Mouse (Mus musculus) hindbrain, embryonic 10.5 days (tissue): ENCODE measurements around the gene Gm11756. TPM values are rescaled to one million over a fixed set of nuclear protein-coding genes. Genes with fewer than 3 reads are reported as not detected.
"Not testable (repeated sequence)": the region's sequence is repeated elsewhere in the genome, so short reads cannot be mapped to it uniquely, and the experiment has no call there.

Experiments used
- DNase-seq: peaks from one replicate; pipeline ENCODE4 v3.0.0-alpha.2; 2017; ENCODE audit warnings: low spot score
- H3K27ac ChIP-seq: fragments of 300-500 bp; sonication (generic); 2 replicates; pipeline ENCODE4 v1.5.1; 2016; ENCODE audit warnings: mild to moderate bottlenecking, moderate library complexity
- H3K27me3 ChIP-seq: fragments of 300-500 bp; sonication (generic); 2 replicates; pipeline ENCODE4 v1.6.1; 2016; ENCODE audit warnings: mild to moderate bottlenecking; ENCODE audit not compliant: poor library complexity, insufficient read depth, severe bottlenecking
- H3K36me3 ChIP-seq: fragments of 300-500 bp; sonication (generic); 2 replicates; pipeline ENCODE4 v1.6.1; 2016; ENCODE audit warnings: mild to moderate bottlenecking, moderate library complexity
- H3K4me1 ChIP-seq: fragments of 300-500 bp; sonication (generic); replicated peaks from 2 replicates; pipeline ENCODE4 v1.6.1; 2016; ENCODE audit warnings: mild to moderate bottlenecking
- H3K4me3 ChIP-seq: fragments of 300-500 bp; sonication (generic); 2 replicates; pipeline ENCODE4 v1.5.1; 2016; ENCODE audit warnings: mild to moderate bottlenecking, moderate library complexity
- H3K9me3 ChIP-seq: fragments of 300-500 bp; sonication (generic); 2 replicates; pipeline ENCODE4 v1.6.1; 2016; ENCODE audit warnings: mild to moderate bottlenecking, moderate library complexity
- WGBS: fragments of 180-500 bp; shearing (Covaris S2); methylation state at CpG from one replicate; pipeline ENCODE4 v1.1.7; 2016; 5-methylcytosine and 5-hydroxymethylcytosine counted together
- polyA plus RNA-seq: library from polyadenylated mRNA; unstranded; fragments of >200 nt; fragmentation: Nextera tagmentation; extraction: Ambion mirVana; gene quantifications from 2 replicates; pipeline ENCODE4 v1.2.1, GENCODE M21; 2016

Gm11756 gene
- polyA plus RNA-seq, result not detected in 2 replicates

GRCm38 (mm10) chr4:73920660-73921059, at the start of gene Gm11756:
TSS of gene Gm11756 (minus strand) at chr4:73920760.
- WGBS, result 82% methylated on average over 6 of the region's 6 CpGs
- H3K27me3 ChIP-seq, DNase-seq, H3K9me3 ChIP-seq, H3K4me3 ChIP-seq, H3K36me3 ChIP-seq, H3K4me1 ChIP-seq, H3K27ac ChIP-seq: not testable (repeated sequence)

DNA sequence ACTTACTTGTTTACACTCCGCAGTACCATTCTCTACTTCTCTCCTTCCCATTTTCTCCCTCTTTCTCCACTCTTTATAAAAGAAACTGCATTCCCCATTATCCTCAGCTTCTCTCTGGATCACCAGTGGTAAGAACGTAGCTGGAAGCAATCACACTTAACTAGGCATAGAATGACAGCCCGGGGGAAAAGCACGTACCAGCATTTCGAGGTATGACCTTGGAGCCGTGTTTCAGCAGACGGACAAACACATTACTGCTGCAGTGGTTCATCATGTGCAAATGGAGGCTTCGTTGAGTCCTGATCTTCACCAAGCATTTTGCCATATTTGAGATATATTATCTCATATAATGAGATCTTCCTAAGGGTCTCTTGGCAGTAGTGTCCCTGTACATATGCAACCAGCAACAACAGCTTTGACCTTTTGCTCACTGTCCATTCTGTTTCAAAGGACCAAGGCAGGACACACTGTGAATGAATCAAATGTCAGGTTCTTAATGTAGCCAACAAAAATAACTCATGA, 29.9 kb upstream of the Gm11756 start, which contains the start of gene 2310002L09Rik:
2310002L09Rik (minus strand) TSS at position 472 of the 522 bp plus-strand sequence.
- no peak within 1 kb of the TSS for H3K27ac ChIP-seq
- 77% methylated on average over 8 of the region's 8 CpGs for WGBS
- DNase-seq, result no peak
- H3K4me3 ChIP-seq, result no peak within 1 kb of the TSS
- H3K27me3 ChIP-seq, result no peaks in the 10 kb centered on the region
- H3K36me3 ChIP-seq, result no peaks in the 10 kb centered on the region
- H3K9me3 ChIP-seq, result no peaks in the 10 kb centered on the region
- H3K4me1 ChIP-seq, result no peaks in the 10 kb centered on the region

GRCm38 (mm10) chr4:73905853-73906252, 14.7 kb downstream of the Gm11756 start, which contains the start of gene Gm13871:
TSS of gene Gm13871 (minus strand) at chr4:73905953.
- no CpG with 5 or more reads among the region's 4 CpGs for WGBS
- not testable (repeated sequence) for H3K27ac ChIP-seq, H3K4me3 ChIP-seq

GRCm38 (mm10) chr4:73891012-73891411, 29.5 kb downstream of the Gm11756 start, which contains the start of gene Gm11757:
TSS of gene Gm11757 (minus strand) at chr4:73891112.
- H3K4me3 ChIP-seq, H3K9me3 ChIP-seq: not testable (repeated sequence)
- WGBS, result no CpG with 5 or more reads among the region's 4 CpGs

More at GRCm38 (mm10) chr4:73905853-73906252, 14.7 kb downstream of the Gm11756 start, which contains the start of gene Gm13871:
- H3K36me3 ChIP-seq, H3K9me3 ChIP-seq, DNase-seq, H3K27me3 ChIP-seq, H3K4me1 ChIP-seq: not testable (repeated sequence)

DNA sequence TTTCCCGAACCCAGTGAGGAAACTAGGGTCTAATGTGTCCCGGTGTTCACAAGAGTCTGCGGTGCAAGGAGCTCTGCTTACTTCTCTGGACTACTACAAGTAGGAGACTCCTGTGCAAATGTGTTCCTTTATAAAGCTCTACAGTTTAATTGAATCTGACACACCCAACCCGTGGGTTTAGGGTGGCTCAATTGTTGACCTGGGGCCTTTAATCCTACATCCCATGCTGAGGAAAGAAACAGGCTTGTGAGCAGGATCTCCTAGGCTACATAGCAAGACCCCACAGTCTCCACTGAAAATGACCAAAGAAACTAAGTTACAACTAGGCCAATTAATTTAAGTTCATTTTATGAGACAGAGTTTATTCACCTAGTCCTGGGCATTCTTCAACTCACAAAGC, 44.4 kb downstream of the Gm11756 start, which contains the start of gene Gm11758:
Gm11758 (minus strand) TSS at position 101 of the 400 bp plus-strand sequence.
- H3K27me3 ChIP-seq, H3K36me3 ChIP-seq, H3K9me3 ChIP-seq, H3K4me1 ChIP-seq, H3K27ac ChIP-seq, H3K4me3 ChIP-seq, DNase-seq: not testable (repeated sequence)
- no CpG with 5 or more reads among the region's 4 CpGs for WGBS

More at GRCm38 (mm10) chr4:73891012-73891411, 29.5 kb downstream of the Gm11756 start, which contains the start of gene Gm11757:
- not testable (repeated sequence) for DNase-seq, H3K27me3 ChIP-seq, H3K4me1 ChIP-seq, H3K36me3 ChIP-seq, H3K27ac ChIP-seq

Other genes starting within 250 kb of the Gm11756 start
- not detected in 2 replicates for gene Gm428, start 237.2 kb downstream of the Gm11756 start, polyA plus RNA-seq
- 1.0 and 1.7 TPM in 2 replicates for gene Rasef, start 129.8 kb downstream of the Gm11756 start, polyA plus RNA-seq
- gene Gm11758, start 44.5 kb downstream of the Gm11756 start, polyA plus RNA-seq, result not detected in 2 replicates
- not detected in 2 replicates for gene Gm11757, start 29.6 kb downstream of the Gm11756 start, polyA plus RNA-seq
- not detected in 2 replicates for gene Gm13871, start 14.8 kb downstream of the Gm11756 start, polyA plus RNA-seq
- gene 2310002L09Rik, start 30.1 kb upstream of the Gm11756 start, polyA plus RNA-seq, result 0.32 TPM in 1 of 2 replicates, not detected in the other
- 2.2 and 2.6 TPM in 2 replicates for gene Frmd3, start 92.7 kb upstream of the Gm11756 start, polyA plus RNA-seq